Mouse (Mus musculus) heart, embryonic 11.5 days (tissue): ENCODE measurements around the gene Sept6. TPM values are rescaled to one million over a fixed set of nuclear protein-coding genes. Genes with fewer than 3 reads are reported as not detected.

Experiments used
- ATAC-seq: fragments of 200-750 bp; cut with Nextera tagmentation; replicated peaks from 2 replicates; pipeline ENCODE4 v1.8.0; 2017; ENCODE audit warnings: moderate library complexity; ENCODE audit not compliant: insufficient number of reproducible peaks, low FRiP score, low TSS enrichment
- H3K27ac ChIP-seq: fragments of 300-500 bp; sonication (generic); 2 replicates; pipeline ENCODE4 v1.5.1; 2014; ENCODE audit warnings: mild to moderate bottlenecking, low read depth, low read length
- H3K27me3 ChIP-seq: fragments of 300-500 bp; sonication (generic); 2 replicates; pipeline ENCODE4 v1.6.1; 2014; ENCODE audit warnings: mild to moderate bottlenecking, low read length, mixed read lengths; ENCODE audit not compliant: control insufficient read depth, insufficient read depth
- H3K36me3 ChIP-seq: fragments of 300-500 bp; sonication (generic); 2 replicates; pipeline ENCODE4 v1.6.1; 2014; ENCODE audit warnings: mild to moderate bottlenecking, low read length, moderate library complexity, mixed read lengths; ENCODE audit not compliant: control insufficient read depth, insufficient read depth
- H3K4me1 ChIP-seq: fragments of 300-500 bp; sonication (generic); 2 replicates; pipeline ENCODE4 v1.6.1; 2014; ENCODE audit warnings: low read length; ENCODE audit not compliant: control insufficient read depth, insufficient read depth
- H3K4me2 ChIP-seq: fragments of 300-500 bp; sonication (generic); 2 replicates; pipeline ENCODE4 v1.6.1; 2014; ENCODE audit warnings: mild to moderate bottlenecking, moderate library complexity
- H3K4me3 ChIP-seq: fragments of 300-500 bp; sonication (generic); 2 replicates; pipeline ENCODE4 v1.5.1; 2014; ENCODE audit warnings: low read depth, low read length
- H3K9ac ChIP-seq: fragments of 300-500 bp; sonication (generic); 2 replicates; pipeline ENCODE4 v1.6.1; 2014; ENCODE audit warnings: mild to moderate bottlenecking, low read depth, low read length, moderate library complexity
- H3K9me3 ChIP-seq: fragments of 300-500 bp; sonication (generic); replicated peaks from 2 replicates; pipeline ENCODE4 v1.6.1; 2016; ENCODE audit warnings: low read length; ENCODE audit not compliant: control insufficient read depth
- WGBS: fragments of 180-500 bp; shearing (Covaris S2); extraction: QIAGEN DNeasy Blood & Tissue Kit; methylation state at CpG from one replicate; pipeline ENCODE4 v1.1.7; 2014; ENCODE audit not compliant: insufficient replicate concordance; 5-methylcytosine and 5-hydroxymethylcytosine counted together
- polyA plus RNA-seq: library from polyadenylated mRNA; unstranded; fragments of >200 nt; fragmentation: Nextera tagmentation; extraction: Ambion mirVana; gene quantifications from 2 replicates; pipeline ENCODE4 v1.2.1, GENCODE M21; 2014

Gene Sept6
- polyA plus RNA-seq, 1 experiment from 2014 or later = 24.8 TPM

DNA sequence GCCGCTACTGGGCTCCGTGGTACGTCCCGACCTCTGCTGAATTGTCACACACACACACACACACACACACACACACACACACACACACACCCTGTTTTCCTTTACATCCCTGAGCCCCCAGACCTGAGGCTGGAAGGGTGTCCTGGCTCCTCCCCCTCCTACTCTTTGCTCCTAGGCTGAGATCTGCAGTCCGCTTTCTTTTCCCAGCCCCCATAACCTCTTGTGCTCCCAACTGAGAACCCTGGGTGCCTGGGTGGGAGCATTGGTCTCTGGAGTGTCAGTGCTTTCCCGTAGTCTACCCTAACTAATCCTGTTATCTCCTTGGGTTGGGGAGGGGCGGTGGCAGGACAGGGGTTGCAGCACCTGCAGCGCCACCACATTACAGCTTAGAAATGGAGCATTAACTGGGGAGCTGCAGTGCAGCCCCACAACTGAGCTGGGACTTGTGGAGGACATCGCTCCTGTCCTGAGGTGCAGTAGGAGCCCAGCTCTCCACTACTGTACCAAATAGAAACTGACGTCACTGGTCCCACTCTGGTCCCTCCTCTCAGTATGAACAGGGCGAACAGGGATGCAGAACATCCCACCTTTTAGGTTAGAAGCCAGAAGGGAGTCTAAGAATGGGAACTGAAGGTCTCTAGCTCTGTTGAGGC, 1.7 kb downstream of the Sept6 start:
- Histone ChIP-seq H3K9ac (peak overlapping the region; percentile 74; the same call in 1 of the 2 replicates), H3K27me3 (no peaks in the 10 kb centered on the region; the same call in 1 of the 2 replicates), H3K9me3 (no peaks in the 10 kb centered on the region), H3K4me3 (peak overlapping the region; percentile 61), H3K36me3 (no peaks in the 10 kb centered on the region), H3K4me1 (peaks cover 3% of the 10 kb centered on the region; the same call in 1 of the 2 replicates), H3K4me2 (peak overlapping the region; percentile 76), H3K27ac (no peak overlapping the region)
- ATAC-seq = peak; percentile 36
- WGBS = 19% methylated on average over 7 of the region's 11 CpGs

DNA sequence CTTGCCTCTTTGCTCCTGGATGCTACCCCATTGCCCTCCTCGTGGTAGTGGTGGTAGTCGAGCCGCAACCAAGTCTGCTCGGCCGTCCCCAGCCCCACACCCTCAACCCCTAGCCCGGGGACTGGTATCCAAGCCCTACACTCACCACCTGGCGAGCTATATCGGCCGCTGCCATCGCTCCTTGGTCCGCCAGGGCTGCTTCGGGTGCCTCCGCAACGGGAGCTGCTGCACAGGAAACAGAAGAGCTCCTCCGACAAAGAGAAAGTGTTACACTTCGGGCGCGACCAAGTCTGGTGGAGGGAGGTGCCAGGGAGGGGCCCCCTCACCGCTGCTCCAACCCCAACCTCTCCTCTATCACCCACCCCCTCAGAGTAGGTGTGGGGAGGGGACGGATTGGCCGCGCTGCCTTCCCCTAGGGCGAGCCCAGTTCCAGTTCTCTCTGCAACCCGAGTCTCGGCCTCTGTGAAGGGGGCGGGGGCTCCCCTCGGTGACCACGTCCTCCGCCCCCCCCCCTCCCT, 2.3 kb downstream of the Sept6 start:
- peak; percentile 93 for ATAC-seq
- Histone ChIP-seq H3K9ac (peak overlapping the region; percentile 74), H3K4me2 (peak overlapping the region; percentile 76), H3K4me3 (peak overlapping the region; percentile 61), H3K4me1 (peaks cover 3% of the 10 kb centered on the region), H3K9me3 (no peaks in the 10 kb centered on the region), H3K36me3 (no peaks in the 10 kb centered on the region), H3K27ac (0 out of 2 replicates have a peak overlapping the region, but pooled peaks have one; percentile 46), H3K27me3 (no peaks in the 10 kb centered on the region; the same call in 1 of the 2 replicates)
- WGBS = 20% methylated on average over 26 of the region's 29 CpGs

DNA sequence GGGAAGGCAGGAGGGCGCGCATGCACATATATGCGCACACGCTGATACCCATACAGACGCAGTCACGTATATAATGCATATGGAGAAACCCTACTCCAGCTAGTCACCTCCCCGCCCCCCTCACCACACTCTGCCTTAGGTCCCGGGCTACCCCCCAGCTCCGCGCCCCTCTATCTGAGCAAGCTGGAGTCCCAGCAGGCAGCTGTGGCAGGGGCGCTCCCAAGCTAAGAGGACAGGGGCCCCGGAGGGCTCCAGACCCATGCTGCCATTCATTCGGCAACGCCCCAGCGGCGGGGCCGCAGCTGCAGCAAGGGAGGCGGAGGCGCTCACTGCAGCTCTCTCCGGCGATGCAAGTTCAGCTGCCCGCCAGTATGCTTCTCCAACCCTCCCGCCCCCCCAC, 2.8 kb downstream of the Sept6 start:
- Histone ChIP-seq H3K4me1 (peaks cover 8% of the 10 kb centered on the region), H3K4me2 (peak overlapping the region; percentile 76), H3K27ac (no peak overlapping the region), H3K9me3 (no peaks in the 10 kb centered on the region), H3K27me3 (no peaks in the 10 kb centered on the region; the same call in 1 of the 2 replicates), H3K36me3 (no peaks in the 10 kb centered on the region), H3K4me3 (peak overlapping the region; percentile 61), H3K9ac (peak overlapping the region; percentile 74)
- 11% methylated on average over 21 of the region's 23 CpGs for WGBS
- ATAC-seq = peak; percentile 49

DNA sequence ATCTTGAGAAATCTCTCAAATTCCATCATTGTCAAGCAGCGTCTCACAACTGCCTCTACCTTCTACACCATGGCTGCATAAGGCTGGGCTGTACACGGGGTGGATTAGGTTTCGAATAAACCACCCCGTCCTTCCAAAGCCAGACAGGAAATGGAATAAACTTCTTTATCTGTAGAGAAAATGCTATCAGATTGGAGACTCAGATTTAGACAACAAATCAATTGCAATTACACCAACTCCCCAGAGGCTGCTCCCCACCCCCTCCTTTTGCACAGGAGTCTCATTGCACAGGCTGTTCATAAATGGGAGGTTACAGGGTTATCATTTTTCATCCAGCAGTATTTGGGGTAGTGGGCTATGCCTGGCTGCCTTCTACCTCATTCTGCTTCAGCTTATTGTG, 3.7 kb downstream of the Sept6 start:
- H3K4me2 ChIP-seq = peak overlapping the region; percentile 76
- ATAC-seq = no peak
- WGBS = 59% methylated on average over 4 of the region's 4 CpGs
- peak overlapping the region; percentile 61; the same call in 1 of the 2 replicates for H3K4me3 ChIP-seq
- H3K27me3 ChIP-seq = no peaks in the 10 kb centered on the region; the same call in 1 of the 2 replicates
- no peaks in the 10 kb centered on the region for H3K9me3 ChIP-seq
- H3K4me1 ChIP-seq = peaks cover 11% of the 10 kb centered on the region
- H3K36me3 ChIP-seq = no peaks in the 10 kb centered on the region
- no peak overlapping the region for H3K9ac ChIP-seq
- H3K27ac ChIP-seq = no peak overlapping the region

DNA sequence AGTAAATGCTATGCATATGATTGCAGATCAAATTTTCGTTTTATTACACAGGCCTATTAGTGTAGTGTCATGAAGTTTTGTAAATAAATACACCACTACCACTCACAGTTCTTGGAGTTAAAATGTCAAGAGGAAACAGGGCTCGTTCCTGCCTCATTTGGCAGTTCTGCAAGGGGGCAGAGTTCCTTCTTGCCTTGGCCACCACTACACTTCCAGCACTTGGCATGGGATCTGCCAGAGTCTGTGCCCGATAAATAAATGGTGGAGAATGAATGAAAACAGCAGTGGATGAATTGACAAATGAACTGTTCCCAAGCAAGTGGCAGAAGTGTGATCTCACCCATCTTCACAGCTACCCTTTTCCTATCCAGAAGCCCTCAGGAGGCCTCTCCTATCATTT, 6.6 kb downstream of the Sept6 start:
- H3K27me3 ChIP-seq = no peaks in the 10 kb centered on the region; the same call in 1 of the 2 replicates
- no peak overlapping the region for H3K4me3 ChIP-seq
- no peak for ATAC-seq
- no peaks in the 10 kb centered on the region for H3K36me3 ChIP-seq
- peaks cover 11% of the 10 kb centered on the region for H3K4me1 ChIP-seq
- no peaks in the 10 kb centered on the region for H3K9me3 ChIP-seq
- WGBS = 55% methylated on average over 3 of the region's 3 CpGs
- H3K9ac ChIP-seq = no peak overlapping the region
- no peak overlapping the region for H3K4me2 ChIP-seq
- H3K27ac ChIP-seq = no peak overlapping the region

DNA sequence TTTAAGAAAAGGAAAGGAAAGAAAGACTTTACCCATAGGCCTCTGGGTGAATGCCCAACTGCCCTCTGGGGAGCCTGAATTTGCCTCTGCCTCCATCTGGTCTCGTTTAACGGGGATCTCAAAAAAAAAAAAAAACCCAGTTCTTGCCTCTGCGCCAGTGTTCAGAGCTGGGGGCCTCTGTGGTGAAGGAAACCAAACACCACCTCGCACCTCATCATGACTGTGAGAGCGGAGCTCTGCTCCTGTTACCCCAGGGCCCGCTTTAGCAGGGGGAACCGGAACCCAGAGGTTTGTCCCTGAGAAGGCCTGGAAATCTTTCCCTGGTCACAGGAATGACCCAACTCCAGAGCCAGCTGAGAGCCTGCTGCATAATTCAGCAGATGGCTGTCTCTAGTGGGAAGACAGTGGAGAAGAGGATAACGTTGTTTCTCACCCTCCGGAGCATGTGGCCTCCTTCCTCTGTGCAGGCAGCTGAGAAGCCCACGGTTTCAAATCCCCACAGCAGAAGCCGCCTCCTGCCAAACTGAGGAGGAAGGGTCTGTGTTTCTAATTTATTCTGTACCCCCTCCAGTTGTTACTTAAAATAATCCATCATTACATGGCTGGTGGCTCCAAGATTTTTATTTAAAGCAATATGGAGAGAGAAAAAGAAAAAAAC, 7.8 kb downstream of the Sept6 start:
- no peaks in the 10 kb centered on the region for H3K36me3 ChIP-seq
- no peak overlapping the region for H3K4me3 ChIP-seq
- H3K4me2 ChIP-seq = no peak overlapping the region
- no peak for ATAC-seq
- 50% methylated on average over 11 of the region's 11 CpGs for WGBS
- peaks cover 11% of the 10 kb centered on the region for H3K4me1 ChIP-seq
- no peaks in the 10 kb centered on the region for H3K9me3 ChIP-seq
- H3K9ac ChIP-seq = no peak overlapping the region
- no peaks in the 10 kb centered on the region; the same call in 1 of the 2 replicates for H3K27me3 ChIP-seq
- no peak overlapping the region for H3K27ac ChIP-seq

DNA sequence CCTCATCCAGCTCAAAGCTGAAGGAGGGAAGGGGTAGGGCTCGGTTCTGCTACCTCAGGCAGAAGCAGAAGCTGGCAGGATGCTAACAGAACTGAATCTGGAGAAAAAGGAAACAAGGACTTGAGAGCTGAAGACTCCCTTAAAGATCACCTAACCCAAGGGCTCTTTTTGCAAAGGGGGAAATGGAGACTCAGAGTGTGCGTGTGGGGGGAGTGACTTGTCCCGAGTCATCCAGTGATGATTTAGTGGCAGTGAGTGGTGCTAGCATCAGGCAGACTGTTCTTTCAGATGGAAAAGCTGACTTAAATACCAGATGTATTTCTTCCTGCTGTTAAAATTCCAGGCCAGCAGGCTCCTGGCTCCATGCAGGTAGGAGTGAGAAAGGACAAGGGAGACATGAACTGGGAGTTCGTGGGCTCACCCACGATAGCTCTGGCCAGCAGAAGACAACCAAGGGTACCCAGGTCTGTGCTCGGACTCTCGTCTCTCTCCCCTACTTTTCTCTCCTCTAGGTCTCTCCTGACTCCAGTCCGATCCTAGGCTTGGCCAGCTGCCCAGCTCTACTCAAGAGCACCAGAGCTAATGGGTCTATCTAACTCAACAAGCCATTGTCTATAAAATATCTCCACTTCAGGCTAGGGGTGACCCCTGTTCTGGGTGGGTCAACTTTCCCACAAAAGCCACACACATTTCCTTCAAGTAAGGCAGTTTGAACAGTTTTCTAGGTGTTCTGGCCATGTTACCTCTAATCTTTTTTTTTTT, 8.5 kb downstream of the Sept6 start:
- WGBS = 61% methylated on average over 8 of the region's 8 CpGs
- Histone ChIP-seq H3K9me3 (no peaks in the 10 kb centered on the region), H3K27ac (0 out of 2 replicates have a peak overlapping the region, but pooled peaks have one; percentile 15), H3K27me3 (no peaks in the 10 kb centered on the region), H3K4me3 (no peak overlapping the region), H3K4me2 (no peak overlapping the region), H3K9ac (no peak overlapping the region), H3K36me3 (no peaks in the 10 kb centered on the region), H3K4me1 (peaks cover 11% of the 10 kb centered on the region)
- no peak for ATAC-seq

DNA sequence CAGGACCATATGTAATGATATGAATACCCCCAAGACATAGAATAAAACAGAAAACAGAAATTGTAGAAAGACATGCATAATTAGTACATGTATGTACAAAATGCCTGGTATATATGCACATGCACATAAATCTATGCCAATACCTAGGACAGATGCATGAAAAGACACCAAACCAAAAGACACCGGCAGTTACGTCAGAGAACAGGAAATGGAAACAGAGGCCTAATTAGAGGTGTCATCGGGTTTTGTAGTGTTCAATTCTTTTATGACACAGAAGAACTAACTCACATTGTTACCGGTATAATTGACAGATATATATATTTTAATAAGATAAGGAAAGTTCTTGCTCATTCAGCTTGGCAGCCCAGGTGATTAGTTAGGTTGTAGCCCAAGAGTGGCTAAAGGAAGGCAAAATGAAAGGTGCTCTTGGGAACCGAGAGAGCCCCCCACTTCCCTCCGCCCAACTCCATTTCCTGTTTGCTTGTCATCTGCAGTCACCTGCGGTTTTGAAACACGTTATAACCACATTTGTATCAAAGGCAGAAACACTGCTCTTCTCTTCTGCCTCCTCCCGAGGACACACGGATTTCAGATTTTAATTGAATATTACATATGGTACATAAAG, 10.9 kb downstream of the Sept6 start:
- 76% methylated on average over 10 of the region's 10 CpGs for WGBS
- H3K4me1 ChIP-seq = peaks cover 9% of the 10 kb centered on the region; the same call in 1 of the 2 replicates
- H3K27me3 ChIP-seq = no peaks in the 10 kb centered on the region
- H3K4me2 ChIP-seq = no peak overlapping the region
- H3K9me3 ChIP-seq = no peaks in the 10 kb centered on the region
- no peak overlapping the region for H3K27ac ChIP-seq
- H3K4me3 ChIP-seq = no peak overlapping the region
- no peak overlapping the region for H3K9ac ChIP-seq
- H3K36me3 ChIP-seq = no peaks in the 10 kb centered on the region
- ATAC-seq = no peak
